Mouse (Mus musculus): ENCODE data around the gene 4933405L10Rik. TPM values are rescaled to one million over a fixed set of nuclear protein-coding genes. Genes with fewer than 3 reads are reported as not detected.

The 4933405L10Rik gene
- total and polyA plus RNA-seq, 2 experiments from 2014 or later, result 0.44 TPM; not detected in 1

- H3K27me3 ChIP-seq (ENCODE audit: insufficient read depth, low read length), result no peaks in the 10 kb centered on the region
- no peak overlapping the region for H3K27ac ChIP-seq (ENCODE audit: low read depth, low read length)
- no peak overlapping the region for H3K9ac ChIP-seq (replicated peaks; ENCODE audit: low read length, poor library complexity, severe bottlenecking)
- 57% methylated on average over 8 of the region's 8 CpGs for WGBS
- no peak overlapping the region for H3K4me2 ChIP-seq (ENCODE audit: low read depth, low read length, poor library complexity, severe bottlenecking)
- no peaks in the 10 kb centered on the region for H3K9me3 ChIP-seq (ENCODE audit: low read length)
- ATAC-seq (ENCODE audit: low FRiP score) (no peak), DNase-seq (ENCODE audit: low spot score) (no peak)
- H3K36me3 ChIP-seq (ENCODE audit: insufficient read depth, low read length), result peaks cover 18% of the 10 kb centered on the region
- no peaks in the 10 kb centered on the region for H3K4me1 ChIP-seq (ENCODE audit: insufficient read depth, low read length)
- H3K4me3 ChIP-seq (ENCODE audit: low read depth, low read length), result no peak overlapping the region
- no peak for TF ChIP-seq CTCF (IDR thresholded peaks at IDR 0.05)
These were observed 19.9 kb upstream of the 4933405L10Rik start for GRCm38 (mm10) chr8:105687512-105687911.

DNA sequence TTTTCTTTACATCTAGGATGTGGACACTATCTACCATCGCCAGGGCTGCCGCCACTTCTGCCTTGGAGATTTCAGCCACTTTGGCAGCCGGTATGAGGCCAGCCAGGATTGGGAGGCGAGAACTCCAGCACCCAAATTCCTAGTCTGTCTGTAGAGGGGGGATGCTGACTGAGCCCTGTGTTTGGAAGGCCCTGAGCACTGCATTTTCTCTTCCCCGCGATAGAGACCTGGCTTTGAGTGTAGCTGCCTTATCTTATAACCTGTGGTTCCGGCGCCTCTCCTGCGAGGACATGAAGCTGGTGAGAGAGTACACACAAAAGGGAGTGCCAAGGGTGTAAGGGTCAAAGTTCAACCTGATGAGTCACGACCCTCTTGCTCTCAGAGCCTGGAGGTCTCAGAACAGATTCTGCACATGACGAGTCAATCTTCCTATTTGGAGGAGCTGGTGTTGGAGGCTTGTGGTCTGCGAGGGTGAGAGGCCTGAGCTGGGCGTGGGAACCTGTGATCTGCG, 19.2 kb upstream of the 4933405L10Rik start:
- Histone ChIP-seq H3K27ac (ENCODE audit: low read depth, low read length) (no peak overlapping the region), H3K27me3 (ENCODE audit: insufficient read depth, low read length) (no peaks in the 10 kb centered on the region), H3K4me3 (ENCODE audit: low read depth, low read length) (no peak overlapping the region), H3K9ac (replicated peaks; ENCODE audit: low read length, poor library complexity, severe bottlenecking) (no peak overlapping the region), H3K4me1 (ENCODE audit: insufficient read depth, low read length) (no peaks in the 10 kb centered on the region), H3K9me3 (ENCODE audit: low read length) (no peaks in the 10 kb centered on the region), H3K36me3 (ENCODE audit: insufficient read depth, low read length) (peaks cover 10% of the 10 kb centered on the region), H3K4me2 (ENCODE audit: low read depth, low read length, poor library complexity, severe bottlenecking) (no peak overlapping the region)
- ATAC-seq (ENCODE audit: low FRiP score) (no peak), DNase-seq (ENCODE audit: low spot score) (no peak)
- no peak for TF ChIP-seq CTCF (IDR thresholded peaks at IDR 0.05)
- WGBS, result 64% methylated on average over 14 of the region's 14 CpGs

- DNase-seq (ENCODE audit: low spot score) (no peak), ATAC-seq (ENCODE audit: low FRiP score) (no peak)
- no peak overlapping the region for H3K4me2 ChIP-seq (ENCODE audit: low read depth, low read length, poor library complexity, severe bottlenecking)
- H3K9me3 ChIP-seq (ENCODE audit: low read length), result no peaks in the 10 kb centered on the region
- 57% methylated on average over 35 of the region's 35 CpGs for WGBS
- H3K9ac ChIP-seq (replicated peaks; ENCODE audit: low read length, poor library complexity, severe bottlenecking), result no peak overlapping the region
- no peaks in the 10 kb centered on the region for H3K27me3 ChIP-seq (ENCODE audit: insufficient read depth, low read length)
- H3K4me1 ChIP-seq (ENCODE audit: insufficient read depth, low read length), result no peaks in the 10 kb centered on the region
- no peak overlapping the region for H3K27ac ChIP-seq (ENCODE audit: low read depth, low read length)
- no peak for TF ChIP-seq CTCF (IDR thresholded peaks at IDR 0.05)
- no peak overlapping the region for H3K4me3 ChIP-seq (ENCODE audit: low read depth, low read length)
- peaks cover under 1% of the 10 kb centered on the region; the same call in 1 of the 2 replicates for H3K36me3 ChIP-seq (ENCODE audit: insufficient read depth, low read length)
These were observed 18.0 kb upstream of the 4933405L10Rik start for GRCm38 (mm10) chr8:105689256-105689982.

DNA sequence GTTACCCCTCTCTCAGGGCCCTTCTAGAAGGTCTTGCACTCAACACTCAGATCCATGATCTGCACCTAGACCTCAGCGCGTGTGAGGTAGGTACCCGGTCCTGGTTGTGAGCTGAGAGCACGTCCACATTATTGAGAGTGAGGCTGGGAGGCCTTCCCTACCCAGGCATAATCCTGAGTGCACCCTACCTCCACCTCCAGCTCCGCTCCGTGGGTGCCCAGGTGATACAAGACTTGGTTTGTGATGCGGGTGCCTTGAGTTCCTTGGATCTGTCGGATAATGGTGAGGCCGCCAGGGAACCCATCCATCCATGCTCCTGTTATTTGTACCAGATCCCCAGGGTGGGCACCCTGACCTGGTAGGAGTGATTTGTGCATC, 17.5 kb upstream of the 4933405L10Rik start:
- no peak overlapping the region for H3K4me3 ChIP-seq (ENCODE audit: low read depth, low read length)
- no peaks in the 10 kb centered on the region for H3K27me3 ChIP-seq (ENCODE audit: insufficient read depth, low read length)
- DNase-seq (ENCODE audit: low spot score) (no peak), ATAC-seq (ENCODE audit: low FRiP score) (no peak)
- H3K4me1 ChIP-seq (ENCODE audit: insufficient read depth, low read length), result peaks cover under 1% of the 10 kb centered on the region; the same call in 1 of the 2 replicates
- no peak overlapping the region for H3K9ac ChIP-seq (replicated peaks; ENCODE audit: low read length, poor library complexity, severe bottlenecking)
- no peak overlapping the region for H3K4me2 ChIP-seq (ENCODE audit: low read depth, low read length, poor library complexity, severe bottlenecking)
- TF ChIP-seq CTCF (IDR thresholded peaks at IDR 0.05), result no peak
- WGBS, result 91% methylated on average over 9 of the region's 9 CpGs
- H3K36me3 ChIP-seq (ENCODE audit: insufficient read depth, low read length), result no peaks in the 10 kb centered on the region
- no peaks in the 10 kb centered on the region for H3K9me3 ChIP-seq (ENCODE audit: low read length)
- no peak overlapping the region for H3K27ac ChIP-seq (ENCODE audit: low read depth, low read length)

GRCm38 (mm10) chr8:105690978-105691377, 16.5 kb upstream of the 4933405L10Rik start:
- DNase-seq (ENCODE audit: low spot score) (no peak), ATAC-seq (ENCODE audit: low FRiP score) (no peak)
- no peak overlapping the region for H3K27ac ChIP-seq (ENCODE audit: low read depth, low read length)
- no peak overlapping the region for H3K9ac ChIP-seq (replicated peaks; ENCODE audit: low read length, poor library complexity, severe bottlenecking)
- H3K27me3 ChIP-seq (ENCODE audit: insufficient read depth, low read length), result no peaks in the 10 kb centered on the region
- peaks cover 7% of the 10 kb centered on the region for H3K4me1 ChIP-seq (ENCODE audit: insufficient read depth, low read length)
- no peak overlapping the region for H3K4me3 ChIP-seq (ENCODE audit: low read depth, low read length)
- 87% methylated on average over 14 of the region's 14 CpGs for WGBS
- no peak for TF ChIP-seq CTCF (IDR thresholded peaks at IDR 0.05)
- no peaks in the 10 kb centered on the region for H3K9me3 ChIP-seq (ENCODE audit: low read length)
- H3K4me2 ChIP-seq (ENCODE audit: low read depth, low read length, poor library complexity, severe bottlenecking), result no peak overlapping the region
- H3K36me3 ChIP-seq (ENCODE audit: insufficient read depth, low read length), result no peaks in the 10 kb centered on the region

DNA sequence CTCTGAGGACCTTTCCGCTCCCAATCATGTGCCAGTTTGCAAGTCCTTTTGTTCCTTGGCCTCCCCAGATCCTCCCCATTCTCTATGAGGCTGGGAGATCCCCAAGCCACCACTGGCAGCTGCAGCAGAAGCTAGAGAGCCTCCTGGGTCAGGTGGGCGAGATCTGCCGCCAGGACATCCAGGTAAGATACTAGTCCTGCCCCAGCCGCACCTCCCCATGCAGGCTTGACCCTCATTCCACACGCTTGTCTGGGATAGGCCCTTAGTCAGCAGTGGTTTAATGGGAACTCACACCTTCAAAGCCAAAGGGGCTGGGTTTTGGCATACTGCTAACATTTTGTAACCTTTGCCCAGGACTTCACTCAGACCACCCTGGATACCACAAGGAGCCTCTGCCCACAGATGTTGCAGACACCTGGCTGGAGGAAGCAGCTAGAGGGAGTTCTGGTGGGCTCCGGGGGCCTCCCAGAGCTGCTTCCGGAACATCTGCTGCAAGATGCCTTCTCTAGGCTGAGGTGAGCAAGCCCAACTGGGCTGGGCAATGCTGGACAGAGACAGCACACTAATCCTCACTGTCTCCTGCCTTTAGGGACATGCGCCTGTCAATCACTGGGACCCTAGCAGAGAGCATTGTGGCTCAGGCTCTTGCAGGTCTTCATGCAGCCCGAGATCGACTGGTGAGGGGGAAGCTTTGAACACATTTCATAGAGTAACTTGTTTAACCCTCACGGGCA, 14.8 kb upstream of the 4933405L10Rik start:
- H3K4me2 ChIP-seq (ENCODE audit: low read depth, low read length, poor library complexity, severe bottlenecking), result no peak overlapping the region
- DNase-seq (ENCODE audit: low spot score), result no peak
- no peak overlapping the region for H3K27ac ChIP-seq (ENCODE audit: low read depth, low read length)
- no peaks in the 10 kb centered on the region for H3K27me3 ChIP-seq (ENCODE audit: insufficient read depth, low read length)
- H3K4me1 ChIP-seq (ENCODE audit: insufficient read depth, low read length), result peaks cover 7% of the 10 kb centered on the region
- no peak for ATAC-seq (ENCODE audit: low FRiP score)
- H3K4me3 ChIP-seq (ENCODE audit: low read depth, low read length), result no peak overlapping the region
- no peak for TF ChIP-seq CTCF (IDR thresholded peaks at IDR 0.05)
- H3K9ac ChIP-seq (replicated peaks; ENCODE audit: low read length, poor library complexity, severe bottlenecking), result no peak overlapping the region
- H3K36me3 ChIP-seq (ENCODE audit: insufficient read depth, low read length), result peaks cover 12% of the 10 kb centered on the region
- H3K9me3 ChIP-seq (ENCODE audit: low read length), result no peaks in the 10 kb centered on the region
- WGBS, result 95% methylated on average over 11 of the region's 11 CpGs

Data from midbrain, postnatal 0 days (tissue).